Mouse (Mus musculus): Measurements from ENCODE around the gene Mrpl10. TPM values are rescaled to one million over a fixed set of nuclear protein-coding genes. Genes with fewer than 3 reads are reported as not detected.

Mrpl10 gene
- total RNA-seq (2021), result 10 to 100 TPM; 74.8 to 75.4 TPM

DNA sequence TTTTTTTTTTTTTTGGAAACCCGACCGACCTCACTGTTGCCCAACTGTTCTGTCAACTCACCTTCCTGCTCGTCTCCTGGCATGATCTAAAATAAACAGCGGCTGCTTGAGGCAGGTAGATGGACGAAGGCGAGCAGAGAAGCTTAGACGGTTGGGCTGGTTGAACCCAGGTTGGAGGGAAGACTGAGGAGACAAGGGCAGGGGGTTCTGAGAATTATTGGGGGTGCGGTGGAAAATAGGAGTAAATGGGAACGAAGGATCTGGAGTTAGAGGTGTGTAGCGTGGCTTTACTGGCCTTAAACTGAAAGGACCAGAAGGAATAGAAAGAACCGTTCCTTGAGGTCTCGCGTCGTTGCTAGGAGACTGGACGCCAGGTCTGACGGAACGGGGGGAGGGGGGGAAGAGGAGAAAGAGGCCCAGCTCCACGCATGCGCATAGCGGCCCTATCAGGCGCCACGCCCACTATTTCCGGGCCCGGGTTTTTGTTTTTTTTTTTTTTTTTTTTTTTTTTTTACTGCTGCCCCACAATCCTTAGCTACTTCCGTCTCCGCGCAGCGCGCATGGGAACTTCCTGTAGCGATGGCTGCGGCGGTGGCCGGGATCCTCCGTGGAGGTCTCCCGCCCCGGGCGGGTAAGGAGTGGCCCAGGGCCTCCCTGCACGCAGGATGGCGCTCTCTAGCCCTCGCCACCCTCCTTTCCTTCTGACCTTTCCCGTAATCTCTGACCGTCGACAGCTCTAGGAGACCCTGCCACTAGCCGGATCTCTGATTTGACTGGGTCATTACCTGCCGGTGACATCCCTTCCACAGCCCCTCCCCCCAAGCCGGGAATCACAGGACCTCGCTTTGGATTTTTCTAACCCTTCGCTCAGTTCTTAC, at the start of gene Mrpl10, which contains the start of gene Lrrc46:
TSS of gene Mrpl10 (plus strand) at position 539 of the 878 bp plus-strand sequence.
TSS of gene Lrrc46 (minus strand) at position 386 of the 878 bp plus-strand sequence.
- DNase-seq, result peak; percentile 77 to 80

DNA sequence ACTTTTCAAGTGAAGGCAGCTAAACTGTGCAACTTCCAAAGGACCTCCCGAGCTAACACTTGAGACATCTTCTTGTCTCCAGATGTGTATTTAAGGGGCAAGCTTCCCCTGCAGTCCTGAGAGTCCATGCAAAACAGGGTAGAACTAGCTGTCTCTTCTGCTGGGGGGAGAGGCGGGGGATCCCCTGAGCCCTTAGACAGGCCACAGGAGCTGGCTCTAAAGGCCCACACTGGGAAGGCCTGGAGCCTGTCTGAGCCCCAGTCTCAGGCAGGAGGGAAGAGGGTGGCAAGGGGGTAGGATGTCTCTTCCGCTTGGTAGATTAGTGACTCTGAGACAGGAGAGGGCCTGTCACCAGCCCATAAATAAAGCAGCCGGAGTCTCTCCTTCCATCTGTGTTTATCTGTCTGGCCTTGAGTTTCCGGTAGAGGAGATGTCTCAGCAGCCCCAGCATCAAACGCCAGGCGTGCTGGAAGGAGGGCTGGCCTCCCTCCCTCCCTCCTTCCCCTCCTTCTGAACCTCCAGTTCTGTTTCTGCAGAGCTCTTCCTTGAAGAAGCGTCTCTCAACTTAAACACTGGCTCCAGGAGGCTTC, 48.5 kb upstream of the Mrpl10 start:
- no peak for DNase-seq

DNA sequence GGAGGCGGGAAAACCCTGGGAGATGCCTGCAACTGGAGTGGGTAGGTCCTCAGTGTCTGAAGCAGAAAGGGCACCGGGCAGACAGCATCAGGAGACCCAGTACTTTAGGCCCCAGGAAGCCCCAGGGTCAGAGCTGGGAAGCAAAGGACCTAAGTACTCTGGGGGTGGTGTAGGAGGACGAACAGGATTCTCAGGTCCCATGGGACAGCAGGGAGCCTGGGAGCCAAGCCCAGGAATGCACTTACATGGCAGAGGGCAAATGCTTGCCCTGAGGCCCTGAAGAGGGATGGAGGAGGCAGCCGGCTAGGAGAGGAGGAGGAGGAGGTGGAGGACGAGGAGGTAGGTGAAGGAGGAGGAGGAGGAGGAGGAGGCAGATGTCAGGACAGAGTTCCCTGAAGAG, 46.3 kb upstream of the Mrpl10 start:
- DNase-seq, result no peak

- DNase-seq, result no peak
These were observed 45.3 kb upstream of the Mrpl10 start for GRCm38 (mm10) chr11:96995836-96996772.

GRCm38 (mm10) chr11:96996773-96997379, 44.5 kb upstream of the Mrpl10 start:
- no peak for DNase-seq

GRCm38 (mm10) chr11:96997380-96997956, 43.9 kb upstream of the Mrpl10 start:
- DNase-seq, result peak in 1 of 2 experiments; percentile 15

GRCm38 (mm10) chr11:97003170-97003569, 38.2 kb upstream of the Mrpl10 start:
- no peak for DNase-seq

GRCm38 (mm10) chr11:97007093-97007794, 34.1 kb upstream of the Mrpl10 start:
- DNase-seq, result no peak

DNA sequence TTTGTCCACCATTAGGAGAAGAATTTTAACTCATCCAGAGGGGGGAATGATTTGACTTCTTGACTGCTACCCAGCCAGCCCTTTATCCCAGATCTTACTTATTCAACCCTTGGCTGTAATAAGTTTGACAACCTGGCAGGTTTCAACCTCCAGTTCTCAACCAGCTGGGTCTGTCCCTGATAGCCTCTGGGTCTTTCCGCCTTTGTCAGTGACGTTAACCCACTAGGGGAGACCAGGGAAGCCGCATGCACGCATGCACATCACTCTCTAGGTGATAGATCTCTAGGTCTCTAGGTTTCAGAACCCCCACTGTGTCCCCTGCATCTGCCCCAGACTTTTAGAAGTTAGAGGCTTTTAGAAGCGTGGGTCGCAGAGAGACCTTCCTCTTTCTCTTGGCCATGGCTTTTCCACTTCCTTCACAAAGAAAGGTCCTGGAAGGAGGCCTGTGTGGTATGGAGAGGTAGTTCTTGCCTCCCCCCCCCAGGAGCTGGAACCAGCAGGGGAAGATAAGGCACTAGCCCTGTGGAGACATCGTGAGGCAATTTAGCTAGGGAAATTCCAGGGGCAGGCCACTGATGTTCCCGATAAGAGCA, 32.1 kb upstream of the Mrpl10 start:
- no peak for DNase-seq

DNA sequence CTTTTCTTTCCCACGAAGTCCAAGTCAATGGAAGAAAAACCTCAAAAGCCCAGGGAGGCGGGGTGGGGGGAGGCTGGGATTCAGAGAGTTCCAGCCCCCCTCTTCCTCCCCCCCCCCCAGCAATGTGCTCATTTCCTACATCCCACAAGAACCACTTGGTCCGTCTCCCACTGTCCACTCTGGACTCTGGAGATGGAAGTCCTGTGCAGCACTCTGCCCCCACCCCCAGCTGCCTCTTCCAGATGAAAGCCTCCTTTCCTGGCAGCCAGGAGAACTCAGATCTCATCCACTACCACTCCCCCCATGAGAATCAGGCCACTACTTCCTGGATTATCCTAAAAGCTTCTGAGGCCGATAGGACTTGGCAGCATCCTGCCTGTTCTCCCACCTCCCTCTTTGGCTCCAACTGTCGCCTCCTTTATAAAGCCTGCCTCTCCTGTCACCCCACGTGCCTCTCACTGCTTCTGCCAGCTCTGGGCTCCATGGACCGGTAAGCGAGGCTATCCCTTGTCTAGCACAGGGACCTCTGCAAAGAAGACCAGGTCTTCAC, 28.2 kb upstream of the Mrpl10 start, which contains the start of gene Sp6:
TSS of gene Sp6 (plus strand) at position 274 of the 550 bp plus-strand sequence.
- no peak for DNase-seq

DNA sequence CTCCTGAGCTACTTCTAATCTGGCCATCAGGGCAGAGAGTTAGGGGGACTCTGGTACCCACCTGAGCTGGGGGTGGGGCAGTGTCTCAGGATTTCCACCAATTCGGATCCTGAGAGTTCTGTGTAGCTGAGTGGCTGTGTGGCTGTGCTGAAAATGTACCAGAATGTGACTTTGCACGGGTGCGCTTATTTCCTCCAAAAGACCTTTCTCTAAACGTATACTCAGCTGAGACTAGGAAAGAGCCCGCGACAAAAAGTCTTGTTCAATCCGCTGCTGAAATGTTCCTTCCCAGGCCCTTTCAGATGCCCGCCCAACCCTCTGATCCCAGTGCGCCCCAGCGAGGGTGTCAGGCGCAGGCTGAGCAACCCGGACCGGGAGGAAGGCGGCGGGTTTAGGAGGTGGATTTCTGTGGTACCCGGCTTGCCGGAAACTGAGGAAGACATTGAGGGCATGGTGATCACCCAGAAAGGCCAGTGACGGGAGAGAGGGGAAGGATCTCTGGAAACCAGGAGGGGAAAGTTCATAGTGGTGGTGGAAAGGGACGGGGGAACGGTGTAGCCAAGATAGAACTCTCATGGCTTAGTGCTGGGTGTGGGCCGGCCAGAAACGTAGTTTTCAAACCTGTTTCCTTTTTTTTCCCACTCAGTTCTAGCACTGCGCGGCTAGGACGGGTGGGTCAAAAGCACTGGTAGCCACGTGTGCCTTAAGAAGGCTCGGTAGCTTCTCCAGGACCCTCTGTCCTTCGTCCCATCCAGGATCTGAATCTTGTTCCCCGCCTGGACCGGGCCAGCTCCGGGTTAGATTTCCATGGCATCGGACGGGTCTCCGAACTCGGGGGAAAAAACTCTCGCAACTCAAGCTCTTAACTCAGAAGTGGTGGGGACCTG, 23.4 kb upstream of the Mrpl10 start:
- no peak for DNase-seq

DNA sequence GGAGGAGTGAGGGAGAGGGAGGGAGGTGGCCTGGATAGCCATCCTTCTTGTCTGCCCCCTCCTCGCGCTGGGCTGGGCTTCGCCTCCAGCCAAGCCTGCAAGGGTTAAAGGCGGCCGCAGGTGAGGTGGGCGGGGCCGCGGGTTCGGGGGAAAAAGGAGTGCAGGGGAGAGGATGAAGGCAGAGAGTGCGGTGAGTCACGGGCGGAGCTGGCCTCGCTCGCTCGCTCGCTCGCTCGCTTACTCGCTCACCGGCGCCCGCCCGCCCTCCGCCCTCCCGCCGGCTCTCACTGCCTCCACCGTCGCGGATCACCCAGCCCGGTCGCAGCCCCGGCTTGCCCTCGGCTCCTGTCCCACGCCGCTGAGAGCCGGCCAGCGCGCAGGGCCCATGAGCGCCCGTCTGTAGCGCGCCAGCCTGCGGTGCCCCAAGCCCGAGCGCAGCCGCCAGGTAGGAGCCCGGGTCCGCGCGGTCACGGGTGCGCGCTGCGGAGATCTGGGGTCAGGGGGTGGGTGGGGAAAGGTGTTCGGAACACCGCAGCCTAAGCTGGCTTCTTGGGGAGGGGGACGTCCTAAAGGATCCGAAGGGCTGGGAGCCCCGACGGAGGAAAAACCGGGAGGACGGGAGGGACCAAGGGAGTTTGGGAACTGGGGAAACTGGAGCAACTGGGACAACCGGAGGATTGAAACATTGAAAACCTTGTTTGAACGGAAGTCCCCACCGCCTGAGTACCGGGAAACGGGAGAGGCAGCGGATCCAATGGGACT, 22.6 kb upstream of the Mrpl10 start:
- no peak for DNase-seq

DNA sequence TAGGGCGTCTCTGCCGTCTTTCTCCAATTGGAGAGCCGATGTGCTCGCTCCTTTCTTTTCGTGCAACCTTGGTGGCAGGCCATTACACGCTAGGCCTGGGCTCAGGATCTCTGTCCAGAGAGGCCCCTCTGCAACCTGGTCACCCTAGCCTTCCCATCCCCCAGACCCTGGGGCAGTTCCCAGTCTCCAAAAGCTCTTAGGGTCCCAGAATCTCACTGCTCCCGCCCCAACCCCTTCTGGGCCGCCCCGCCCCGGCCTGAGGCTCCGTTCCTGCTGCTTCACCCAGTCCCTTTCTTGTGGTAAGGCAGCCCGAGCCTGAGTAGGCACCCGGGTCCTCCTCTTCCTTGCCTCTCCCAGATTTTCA, 22.0 kb upstream of the Mrpl10 start:
- DNase-seq, result no peak

GRCm38 (mm10) chr11:97021121-97021765, 20.1 kb upstream of the Mrpl10 start:
- DNase-seq, result no peak

GRCm38 (mm10) chr11:97021873-97022484, 19.4 kb upstream of the Mrpl10 start:
- DNase-seq, result peak; percentile 52 to 56

- no peak for DNase-seq
These were observed 16.4 kb upstream of the Mrpl10 start for GRCm38 (mm10) chr11:97024977-97025376.

DNA sequence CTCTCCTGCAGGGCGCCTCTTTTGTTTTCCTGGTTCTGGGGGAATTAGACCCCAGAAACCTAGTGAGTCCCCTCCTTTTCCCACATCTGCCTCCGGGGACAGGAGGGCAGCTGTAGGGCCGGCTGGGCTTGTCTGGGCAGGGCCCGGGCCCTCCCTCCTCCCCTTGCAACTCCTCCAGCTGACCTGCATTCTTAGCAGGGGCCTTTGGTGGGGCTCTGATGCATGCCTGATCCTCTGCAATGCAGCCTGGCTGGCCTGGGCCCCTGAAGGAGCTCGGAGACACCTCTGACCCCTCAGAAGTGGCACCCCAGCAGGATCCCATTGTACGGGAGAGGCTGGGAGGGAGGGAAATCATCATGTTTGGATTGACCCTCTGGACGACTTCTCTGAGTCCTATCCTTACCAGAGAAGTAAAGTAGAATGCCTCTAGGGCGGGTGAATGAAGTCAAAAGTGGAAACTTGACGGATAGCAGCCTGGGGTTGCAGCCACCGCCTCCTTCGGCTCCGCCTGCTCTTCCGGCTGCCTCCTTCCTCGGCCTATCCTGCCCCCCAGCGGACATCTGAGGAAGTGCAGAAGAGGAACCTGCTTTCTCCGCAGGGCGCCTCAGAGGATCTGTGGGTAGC, 15.5 kb upstream of the Mrpl10 start:
- DNase-seq, result peak; percentile 78

Measured in layer of hippocampus, postnatal 36 days (tissue).